Mouse (Mus musculus) kidney, postnatal 4 days (tissue): Measurements from ENCODE around the gene Plau.

Source experiments
- DNase-seq, 2 experiments: peaks; one replicate each; pipeline ENCODE4 v3.0.0; 2021; ENCODE audit warnings: mixed read lengths in 2 of 2

The Plau gene

DNA sequence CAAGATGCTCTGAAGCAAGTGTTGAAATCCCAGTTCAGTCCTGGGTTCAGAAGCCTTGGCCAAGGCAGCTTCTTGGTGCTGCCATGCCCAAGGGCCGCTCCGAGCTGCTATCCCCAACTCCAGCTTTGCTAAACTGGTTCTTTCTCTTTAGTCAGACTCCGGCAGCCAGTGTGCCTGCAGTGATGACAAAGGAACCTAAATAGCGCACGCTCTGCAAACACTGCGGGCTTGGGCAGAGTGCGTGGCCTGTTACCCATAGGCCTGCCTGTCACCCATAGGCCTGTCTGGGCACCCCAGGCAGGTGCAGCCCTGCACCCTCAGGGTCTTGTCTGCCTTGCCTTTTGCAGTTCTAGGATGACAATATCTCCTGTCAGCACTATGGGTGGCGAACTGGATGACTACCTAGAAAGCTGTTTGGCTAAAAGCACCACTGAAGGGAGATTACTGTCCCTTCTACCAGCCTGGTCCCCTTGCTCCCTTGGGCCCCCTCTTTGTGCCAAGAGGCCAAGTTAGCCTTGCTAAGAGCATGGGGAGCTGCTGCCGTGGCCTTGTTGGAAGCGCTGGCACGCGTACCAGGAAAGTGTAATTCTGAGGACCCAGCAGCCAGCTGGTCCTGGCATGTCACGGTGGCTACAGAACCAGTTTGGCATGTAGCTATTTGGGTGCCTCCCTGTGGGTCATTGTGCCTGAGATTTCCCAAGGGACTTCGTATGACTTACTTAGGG is 30.2 kb upstream of the Plau start:
- DNase-seq, result peak in 1 of 2 experiments; percentile 28

DNA sequence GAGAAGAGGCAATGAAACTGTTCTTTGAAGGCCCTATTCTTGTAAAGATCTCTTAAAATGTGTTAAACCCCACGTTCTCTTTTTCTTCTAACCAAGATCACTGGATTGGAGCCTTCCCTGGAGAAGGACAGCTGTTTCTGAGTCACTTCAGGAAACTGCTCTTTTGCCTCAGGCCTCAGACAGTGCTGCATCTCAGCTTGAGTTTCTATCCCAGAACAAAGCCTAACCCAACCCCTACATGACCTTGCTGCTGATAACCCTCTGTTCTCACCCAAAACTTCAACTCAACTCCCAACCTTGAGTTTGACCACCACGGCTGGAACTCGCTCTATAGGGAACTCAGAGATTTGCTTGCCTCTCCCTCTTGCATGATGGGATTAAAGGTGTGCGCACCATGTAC is 27.1 kb upstream of the Plau start:
- DNase-seq, result no peak

DNA sequence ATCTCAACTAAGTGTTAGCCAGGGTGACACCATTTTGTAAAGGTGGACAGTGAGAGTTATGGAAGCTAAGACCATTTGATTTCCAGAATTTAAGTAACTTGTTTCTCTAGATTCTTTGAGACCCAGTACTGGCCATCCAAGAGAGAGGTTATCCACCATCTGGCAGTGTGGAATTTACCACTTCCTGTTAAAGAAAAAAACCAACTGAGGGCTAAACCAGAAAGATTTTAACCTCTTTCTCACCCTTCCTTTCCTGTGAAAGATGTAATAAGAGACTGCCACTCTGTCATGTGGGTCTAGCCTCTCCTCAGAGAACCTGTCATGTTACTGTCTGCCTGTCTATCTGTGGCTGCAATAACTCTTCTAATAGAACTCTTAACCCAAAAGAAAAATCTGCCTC is 26.6 kb upstream of the Plau start:
- no peak for DNase-seq

DNA sequence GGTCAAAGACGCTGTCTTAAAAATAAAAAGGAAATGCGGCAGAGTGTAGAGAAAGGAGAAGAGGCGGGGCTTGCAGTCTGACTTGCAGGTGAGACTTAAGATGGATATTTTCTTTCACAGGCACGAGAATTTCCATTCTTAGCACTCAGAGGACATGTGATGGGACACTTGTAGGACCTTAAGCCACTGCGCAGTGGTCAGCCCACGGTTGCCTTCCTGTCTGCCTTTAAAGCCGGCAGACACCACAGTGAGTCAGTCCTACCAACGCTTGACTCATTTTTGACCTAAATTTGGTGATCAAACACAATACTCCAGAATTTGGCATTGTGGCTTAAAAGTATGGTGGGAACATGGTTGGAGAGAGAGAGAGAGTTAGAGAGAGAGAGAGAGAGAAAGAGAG is 25.2 kb upstream of the Plau start:
- no peak for DNase-seq

DNA sequence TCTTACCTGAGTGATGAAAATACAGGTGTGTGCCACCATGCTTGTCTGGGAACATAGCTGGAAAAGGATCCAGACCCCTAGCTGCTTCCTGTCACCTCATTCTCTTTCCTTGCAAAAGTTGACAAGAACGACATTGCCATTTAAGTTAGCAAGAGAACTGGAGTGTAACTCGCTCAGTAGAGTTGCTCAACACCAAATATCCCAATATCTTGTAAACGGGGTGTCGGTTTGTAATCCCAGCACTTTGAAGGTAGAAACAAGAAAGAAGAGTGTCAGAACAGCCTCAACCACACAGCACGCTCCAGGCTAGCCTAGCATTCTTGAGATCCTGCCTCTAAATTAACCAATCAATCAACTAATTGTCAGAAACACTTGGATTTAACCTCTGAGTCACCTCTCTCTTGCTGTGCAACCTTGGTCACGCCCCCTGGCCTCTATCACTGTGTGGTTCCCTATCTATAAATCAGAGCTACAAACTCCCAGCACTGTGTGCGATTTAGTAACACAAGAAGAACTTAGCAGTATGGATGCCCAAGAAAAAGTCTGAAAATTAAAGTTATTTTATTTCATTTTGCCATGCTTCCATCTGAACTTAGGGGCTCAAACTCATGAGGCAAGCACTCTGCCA is 24.6 kb upstream of the Plau start:
- DNase-seq, result no peak

DNA sequence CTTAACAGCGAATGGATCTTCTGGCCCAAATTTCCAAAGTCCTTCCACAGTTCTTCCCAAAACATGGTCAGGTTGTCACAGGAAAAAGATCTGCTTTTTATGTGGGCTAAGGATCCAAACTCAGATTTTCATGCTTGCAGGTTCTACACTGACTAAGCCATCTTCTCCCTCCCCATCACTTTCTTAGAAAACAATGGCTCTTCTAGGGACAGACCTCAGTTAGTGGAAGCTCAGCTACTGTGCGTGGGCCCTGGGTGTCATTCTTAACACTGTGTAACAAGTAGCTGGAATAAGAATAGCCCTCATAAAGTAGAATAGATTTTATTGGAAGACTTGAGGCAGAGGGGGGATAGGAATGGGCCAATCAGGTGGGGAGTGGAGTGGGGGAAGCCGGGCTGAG is 21.0 kb upstream of the Plau start:
- DNase-seq, result no peak

DNA sequence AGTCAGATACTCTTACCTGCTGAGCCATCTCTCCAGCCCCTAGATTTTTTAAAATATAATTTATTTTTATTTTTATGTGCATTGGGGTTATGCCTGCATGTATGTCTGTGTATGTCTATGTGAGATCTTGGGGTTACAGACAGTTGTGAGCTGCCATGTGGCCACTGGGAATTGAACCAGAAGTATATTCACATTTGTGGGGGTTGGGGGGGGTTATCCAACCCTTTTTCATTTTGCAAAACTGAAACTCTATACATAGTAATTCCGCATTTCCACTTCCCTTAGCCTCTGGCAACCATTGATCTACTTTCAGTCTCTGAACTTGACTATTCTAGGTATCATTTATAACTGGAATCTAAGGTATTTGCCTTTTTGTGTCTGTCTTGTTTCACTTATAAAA is 11.9 kb upstream of the Plau start:
- no peak for DNase-seq

DNA sequence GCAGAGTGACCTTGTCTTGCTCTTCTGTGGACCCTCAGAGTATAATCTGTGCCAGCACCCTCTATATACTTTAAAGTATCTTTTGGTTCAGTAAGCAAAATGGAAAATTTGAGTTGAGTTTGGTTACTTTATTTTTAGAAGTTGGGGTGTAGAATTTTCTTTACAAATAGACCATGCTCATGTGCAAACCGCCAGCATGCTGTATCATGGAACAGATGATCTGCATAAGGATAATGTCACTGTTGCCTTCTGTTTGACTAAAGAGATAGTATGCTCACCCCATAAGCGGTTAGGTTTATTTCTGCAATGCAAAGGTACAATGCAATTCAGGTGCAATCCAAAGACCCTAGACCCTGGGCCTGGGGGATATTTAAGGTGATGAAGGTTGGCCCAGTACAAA is 10.9 kb upstream of the Plau start:
- no peak for DNase-seq

DNA sequence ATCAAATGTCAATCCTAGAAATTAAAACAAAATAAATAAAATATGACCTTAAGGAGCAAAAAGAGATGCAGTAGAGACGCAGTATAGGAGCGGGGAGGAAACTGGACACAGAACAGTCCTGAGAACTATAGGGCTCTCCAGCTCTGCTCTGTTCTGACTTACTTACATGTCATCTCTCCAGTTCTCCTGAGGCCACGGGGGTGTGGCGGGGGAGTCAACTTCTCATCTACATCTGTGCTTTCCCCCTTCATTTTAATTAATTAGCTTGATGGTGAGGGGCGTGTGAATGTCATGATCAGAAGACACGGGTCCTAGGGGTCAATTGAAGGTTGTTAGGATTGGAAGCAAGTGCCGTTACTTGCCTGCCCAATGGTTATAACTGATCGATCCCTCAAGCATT is 9.4 kb upstream of the Plau start:
- no peak for DNase-seq

DNA sequence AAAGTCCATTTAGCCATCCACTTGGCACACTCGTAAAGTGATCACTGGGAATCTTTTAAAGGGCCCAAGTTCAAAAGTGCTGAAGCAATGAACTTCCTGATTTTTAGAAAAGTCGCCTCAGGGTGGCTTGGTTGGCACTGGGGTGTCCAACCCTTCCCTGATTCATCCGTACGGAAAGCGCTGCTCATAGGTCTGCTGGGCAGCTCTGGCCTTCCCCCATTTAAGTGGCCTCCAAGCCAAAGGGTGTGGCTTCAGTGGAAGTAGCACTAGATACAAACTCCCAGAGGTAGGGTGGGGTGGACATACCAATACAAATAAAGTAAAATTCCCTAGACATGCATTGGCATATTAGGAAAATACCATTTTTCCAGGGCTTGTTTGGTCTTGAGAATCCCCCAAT is 9.0 kb upstream of the Plau start:
- no peak for DNase-seq

DNA sequence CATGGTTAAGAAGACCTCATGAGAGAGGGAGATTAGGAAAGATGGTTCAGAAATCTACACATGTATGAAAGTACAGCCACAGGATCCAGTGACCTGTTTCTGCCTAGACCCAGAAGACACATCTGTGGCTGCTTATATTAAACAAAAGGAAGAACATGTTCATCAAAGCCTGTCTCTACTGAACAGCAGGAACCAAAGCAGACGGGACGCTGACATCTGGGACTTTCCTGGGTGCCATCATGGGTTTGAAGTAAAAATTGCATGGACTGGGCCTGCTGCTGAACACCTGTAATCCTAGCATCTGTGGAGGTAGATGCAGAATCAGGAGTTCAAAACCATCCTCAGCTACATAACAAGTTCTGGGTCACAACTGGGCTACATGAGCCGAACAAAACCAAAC is 7.9 kb upstream of the Plau start:
- DNase-seq, result no peak

DNA sequence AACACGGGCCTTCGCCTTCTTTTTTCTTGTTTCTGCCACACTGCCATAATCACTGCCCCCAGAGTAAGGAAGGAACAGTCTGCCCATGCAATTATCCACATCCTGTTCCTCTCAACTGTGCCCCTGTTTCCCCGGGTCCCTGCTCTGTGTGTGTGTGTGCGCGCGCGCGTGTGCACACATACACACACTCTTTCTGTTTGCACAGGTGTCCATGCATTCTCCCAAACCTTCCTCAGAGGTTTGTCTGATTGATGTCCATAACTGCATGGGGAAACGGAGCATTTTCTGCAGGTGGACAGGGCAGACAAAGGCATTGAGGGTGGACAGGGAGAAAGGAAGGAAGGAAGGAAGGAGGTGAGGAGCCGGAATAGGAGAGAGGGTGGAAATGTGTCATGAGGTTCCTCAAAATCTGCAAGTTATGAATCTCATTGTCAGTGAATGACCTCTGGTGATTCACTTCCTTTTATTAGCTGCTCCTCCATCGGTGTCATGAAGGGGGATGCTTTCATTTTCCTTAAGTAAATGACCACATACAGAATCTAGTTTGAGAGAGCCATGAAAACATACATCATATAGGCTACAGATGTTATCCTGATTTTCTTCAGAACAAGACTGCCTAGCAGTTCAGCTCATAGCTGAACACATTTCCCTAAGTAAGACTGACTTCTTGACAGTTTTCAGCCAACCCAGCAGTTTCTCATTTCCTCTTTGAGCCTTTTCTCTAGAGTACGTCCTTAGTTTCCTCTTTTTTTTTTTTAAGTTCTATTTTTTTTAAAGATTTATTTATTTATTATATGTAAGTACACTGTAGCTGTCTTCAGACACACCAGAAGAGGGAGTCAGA is 6.7 kb upstream of the Plau start:
- no peak for DNase-seq

DNA sequence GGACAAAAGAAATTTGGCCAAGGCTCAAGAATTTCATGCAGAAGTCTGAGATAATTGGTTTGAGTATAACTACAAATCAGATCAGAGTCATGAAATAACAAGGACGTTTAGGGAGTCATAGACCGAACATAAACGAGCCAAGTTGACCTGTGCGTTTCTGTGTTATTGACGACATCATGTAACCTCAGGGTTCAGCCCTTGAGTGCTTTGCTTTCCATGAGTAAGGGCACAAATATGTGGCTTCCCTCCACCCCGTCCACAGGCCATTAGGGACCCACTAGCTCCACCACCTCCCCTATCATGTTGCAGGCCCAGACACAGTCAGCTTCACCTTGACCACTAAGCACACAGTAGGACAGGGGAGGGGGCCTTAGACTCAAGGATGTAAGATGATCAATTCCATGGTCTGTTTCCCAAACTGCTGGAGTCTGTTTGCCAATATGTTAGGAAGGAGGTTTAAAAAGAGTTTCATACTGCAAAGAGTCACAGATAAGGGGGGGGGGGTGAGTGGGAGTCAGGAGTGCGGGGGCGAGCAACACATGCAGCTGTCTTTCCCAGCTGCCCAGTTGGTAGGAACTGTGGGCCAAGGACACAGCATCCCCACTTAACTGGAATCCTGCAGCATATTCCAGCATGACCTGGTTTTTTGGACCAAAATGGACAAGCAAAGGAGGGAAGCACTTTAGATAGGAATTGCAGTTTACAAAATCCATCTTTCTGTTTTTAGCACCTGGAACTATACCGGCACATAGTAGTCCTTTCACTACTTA is 5.1 kb upstream of the Plau start:
- DNase-seq, result peak in 1 of 2 experiments; percentile 47

DNA sequence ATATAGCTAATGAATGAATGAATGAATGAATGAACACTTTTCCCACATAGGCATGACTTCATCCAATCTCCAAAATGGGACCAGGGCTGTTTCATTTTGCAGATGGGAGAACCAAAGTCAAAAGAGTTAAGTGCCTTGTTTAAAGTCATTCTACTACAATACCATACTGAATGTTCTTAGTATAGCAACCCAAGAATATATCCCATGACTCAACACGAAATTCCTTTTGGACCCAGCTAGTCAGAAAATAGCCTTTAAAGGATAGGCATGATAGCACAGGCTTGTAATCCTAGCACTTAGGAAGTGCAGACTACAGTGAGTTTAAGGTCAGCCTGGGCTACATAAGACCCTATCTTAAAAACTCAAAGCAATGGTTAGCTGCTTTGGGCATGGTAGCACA is 4.5 kb upstream of the Plau start:
- DNase-seq, result no peak

DNA sequence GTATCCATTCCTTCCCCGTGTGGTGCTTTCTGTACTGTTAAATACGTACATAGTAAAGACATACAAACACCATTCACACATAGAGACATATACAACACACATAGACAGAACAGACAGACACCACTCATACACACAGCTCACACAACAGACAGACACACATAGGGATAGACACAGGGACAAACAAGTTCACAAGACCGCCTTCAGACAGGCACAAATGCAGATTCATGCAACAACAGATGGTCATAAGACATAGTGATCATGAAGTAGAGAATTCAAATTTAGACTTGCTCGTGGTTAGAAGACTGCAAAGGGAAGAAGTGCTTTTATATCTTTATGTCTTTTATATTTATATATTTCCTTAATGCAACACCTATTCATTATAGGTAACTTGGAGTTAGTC is 2.9 kb upstream of the Plau start:
- no peak for DNase-seq

DNA sequence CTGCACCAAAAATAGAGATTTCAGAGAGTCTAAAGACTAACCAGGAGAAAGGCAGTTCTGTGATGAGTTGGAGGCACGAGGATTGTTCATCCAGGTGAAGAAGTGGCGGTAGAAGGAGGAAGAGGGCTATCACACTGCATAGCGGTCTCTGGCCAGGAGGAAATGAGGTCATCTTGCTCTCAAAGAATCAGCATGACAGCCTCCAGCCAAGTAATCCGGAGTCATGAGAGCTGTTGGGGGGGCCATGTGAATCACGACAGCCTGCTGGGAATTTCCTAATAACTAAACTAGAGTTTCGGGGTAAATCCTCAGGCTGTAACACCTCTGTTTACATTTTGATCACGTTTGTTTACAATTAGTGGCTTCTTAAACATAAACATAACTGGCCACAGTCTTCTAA is 2.3 kb upstream of the Plau start:
- no peak for DNase-seq

DNA sequence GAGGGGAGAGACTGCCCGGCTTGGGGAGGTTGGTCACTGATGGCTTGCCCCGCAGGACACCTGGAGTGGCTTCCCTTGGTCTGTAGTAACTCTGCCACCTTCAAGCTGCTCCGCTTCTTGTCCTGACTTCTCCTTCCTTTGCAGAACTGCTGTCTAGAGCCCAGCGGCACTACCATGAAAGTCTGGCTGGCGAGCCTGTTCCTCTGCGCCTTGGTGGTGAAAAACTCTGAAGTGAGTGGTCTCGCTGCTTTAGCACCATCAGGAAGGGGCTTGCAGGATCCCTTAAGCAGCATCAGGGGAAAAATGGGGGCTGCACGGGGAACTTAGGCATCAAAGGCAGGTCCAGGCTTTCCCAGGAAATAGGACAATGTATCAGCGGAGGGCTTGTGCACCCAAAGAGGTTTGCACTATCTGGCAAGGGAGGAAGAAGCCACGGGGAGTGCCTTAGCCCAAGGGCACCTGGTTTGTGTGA is 481 bp downstream of the Plau start:
- DNase-seq, result peak in 1 of 2 experiments; percentile 53

DNA sequence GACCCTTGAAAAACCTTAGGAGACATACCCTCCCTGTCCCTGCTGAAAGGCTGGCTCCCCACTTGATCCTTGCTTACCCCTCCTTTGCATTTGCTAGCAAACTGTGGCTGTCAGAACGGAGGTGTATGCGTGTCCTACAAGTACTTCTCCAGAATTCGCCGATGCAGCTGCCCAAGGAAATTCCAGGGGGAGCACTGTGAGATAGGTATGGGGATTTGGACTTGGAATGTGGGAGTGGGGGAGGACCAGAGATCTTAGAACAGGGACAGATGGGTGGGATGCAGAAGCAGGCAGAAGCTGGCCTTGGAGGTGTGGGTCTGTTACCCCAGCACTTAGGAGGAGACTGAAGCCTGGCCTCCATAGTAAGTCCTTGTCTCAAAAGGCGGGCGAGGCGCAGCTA is 1.2 kb downstream of the Plau start:
- no peak for DNase-seq

DNA sequence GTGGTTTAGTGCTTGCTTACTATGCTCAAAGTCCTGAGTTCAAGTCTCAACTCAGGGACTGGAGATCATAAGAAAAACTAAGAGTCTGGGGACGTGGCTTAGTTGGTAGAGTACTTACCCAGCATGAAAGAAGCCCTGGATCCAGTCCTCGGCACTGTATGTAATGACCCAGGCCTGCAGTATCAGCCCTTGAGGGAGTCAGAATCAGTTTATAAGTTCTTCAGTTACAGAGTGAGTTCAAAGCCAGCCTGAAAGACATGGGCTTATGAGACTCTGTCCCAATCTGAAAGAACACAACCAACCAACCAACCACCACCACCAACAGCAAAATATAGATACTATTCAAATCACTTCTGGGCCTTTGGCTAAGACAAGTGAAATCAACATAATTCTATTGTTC is 5.1 kb downstream of the Plau start:
- no peak for DNase-seq

DNA sequence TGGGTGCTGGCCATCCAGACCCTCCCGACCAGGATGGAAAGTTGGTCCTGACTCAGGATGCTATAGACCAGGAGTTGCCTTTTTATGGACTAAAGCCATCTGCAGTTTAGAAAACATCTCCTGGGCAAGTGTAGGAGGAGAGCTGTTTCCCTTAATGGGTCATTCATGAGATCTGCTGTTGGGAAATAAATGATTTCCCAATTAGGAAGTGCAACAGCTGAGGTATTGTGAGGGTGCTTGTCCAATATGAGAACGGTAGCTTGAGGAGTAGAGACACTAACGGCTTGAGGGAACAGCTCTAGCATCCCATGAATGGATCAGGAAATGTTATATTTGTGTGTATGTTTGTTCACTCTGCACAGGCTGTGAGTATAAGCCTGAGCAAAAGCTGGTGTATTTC is 6.2 kb downstream of the Plau start:
- no peak for DNase-seq

DNA sequence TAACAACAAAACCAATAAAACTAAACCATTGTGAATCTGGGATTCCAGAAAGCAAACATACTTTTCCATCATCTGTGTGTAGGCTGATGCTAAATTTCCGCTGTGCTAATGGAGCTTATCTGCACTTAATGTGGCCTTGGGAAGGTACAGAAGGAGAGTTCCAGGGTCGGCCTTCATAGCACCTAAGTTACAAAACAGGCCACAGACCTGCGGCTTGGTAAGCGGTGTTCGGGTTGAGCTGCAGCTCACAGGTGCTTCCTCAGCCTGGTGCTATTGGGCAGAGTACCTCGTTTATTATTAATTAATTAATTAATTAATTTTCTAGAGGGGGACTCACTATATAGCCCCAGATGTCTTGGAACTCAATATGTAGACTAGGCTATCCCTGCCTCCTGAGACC is 7.7 kb downstream of the Plau start:
- no peak for DNase-seq

DNA sequence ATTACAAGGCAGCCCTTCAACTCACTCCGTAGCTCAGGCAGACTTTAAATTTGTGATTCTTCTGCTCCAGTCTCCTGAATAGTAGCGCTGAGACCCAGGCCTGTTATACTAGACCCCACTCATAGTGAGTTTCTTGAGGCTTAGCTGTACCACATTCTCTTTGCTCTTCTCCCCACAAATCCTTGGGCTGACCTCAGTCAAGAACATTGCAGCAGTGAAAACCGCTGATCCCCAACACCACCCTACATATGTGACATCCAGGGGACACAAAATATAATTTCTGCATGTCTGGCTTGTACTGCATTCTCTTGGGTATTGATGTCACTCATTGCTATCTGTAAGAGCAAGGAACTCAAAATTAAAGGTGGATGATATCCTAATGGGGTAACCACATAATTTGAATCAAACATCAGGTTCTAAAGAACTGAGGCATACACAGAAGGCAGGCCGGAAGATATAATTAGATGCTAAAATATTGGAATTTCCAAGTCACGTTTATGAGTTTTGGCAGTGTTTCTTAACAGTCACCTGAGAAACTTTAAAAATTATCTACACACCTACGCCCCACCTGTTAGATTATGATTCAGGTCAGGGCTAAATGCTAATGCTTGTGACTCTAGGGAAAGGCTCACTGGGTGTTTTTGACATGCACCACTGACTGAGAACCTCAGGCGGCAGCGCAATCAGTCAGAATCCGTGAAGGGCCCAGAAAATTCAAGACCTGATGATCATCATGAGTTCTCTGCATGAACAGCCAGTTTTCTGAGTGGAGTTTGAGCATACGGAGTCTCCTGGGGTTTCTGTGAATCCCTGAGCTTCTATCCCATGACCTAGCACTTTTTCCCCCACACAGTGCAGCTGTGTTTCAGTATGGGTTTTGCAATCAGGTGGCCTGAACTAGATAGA is 8.5 kb downstream of the Plau start:
- DNase-seq, result no peak
